ENCODE assay signal across 8 mouse cellular contexts in the genomic region with DNA sequence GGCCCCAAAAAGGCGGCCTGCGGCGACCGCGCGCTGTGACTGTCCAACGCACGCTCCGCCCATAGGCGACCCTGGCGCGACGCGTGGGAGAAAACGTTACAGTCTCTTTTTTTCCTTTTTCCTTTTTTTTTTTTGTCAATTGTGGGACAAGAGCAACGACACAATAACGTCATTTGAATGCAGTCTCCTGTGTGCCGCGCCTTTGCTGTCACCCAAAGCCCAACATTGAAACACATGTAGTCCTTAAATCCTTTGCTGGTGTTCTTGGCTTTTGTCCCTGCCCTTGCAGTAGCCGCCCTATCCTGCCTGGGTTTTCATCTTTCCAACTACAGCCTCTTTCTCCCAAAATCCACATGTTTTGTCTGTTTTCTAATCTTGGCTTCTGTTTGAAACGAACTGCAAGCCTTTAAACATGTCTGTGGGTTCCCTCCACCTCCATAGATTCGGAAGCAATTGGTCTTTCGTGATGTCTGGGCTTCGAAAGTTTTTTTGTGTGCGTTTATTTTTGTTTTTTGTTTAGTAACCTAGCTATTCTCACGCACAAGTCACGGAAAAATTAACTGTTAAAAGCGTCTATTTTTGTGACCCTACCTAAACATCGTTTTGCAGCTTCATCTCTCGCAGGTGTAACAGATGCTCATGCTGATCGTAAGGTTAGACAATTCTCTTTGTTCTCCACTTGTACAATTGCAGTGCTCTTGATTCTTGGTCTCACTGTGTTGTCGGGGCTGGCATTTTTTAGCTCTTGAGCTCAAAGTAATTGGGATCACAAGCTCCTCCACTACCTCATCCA. TPM values are rescaled to one million over a fixed set of nuclear protein-coding genes. Genes with fewer than 3 reads are reported as not detected.
DNase-seq lines count a peak whose midpoint lies in the region; ATAC-seq and TF ChIP-seq lines count a peak whose summit lies in the region.

No protein-coding gene starts in this region.

- peak overlapping the region; percentile 85 for H3K9ac ChIP-seq in heart, embryonic 16.5 days (ENCODE audit: low read length)
- peak overlapping the region; percentile 78 for H3K9ac ChIP-seq in embryonic facial prominence, embryonic 14.5 days (ENCODE audit: low read depth, low read length)
- peak overlapping the region; percentile 79 for H3K9ac ChIP-seq in liver, embryonic 11.5 days (ENCODE audit: low read depth, low read length)
- H3K9ac ChIP-seq in stomach, postnatal 0 days (ENCODE audit: low read length): peak overlapping the region; percentile 72

- H3K9me3 ChIP-seq in heart, embryonic 16.5 days (replicated peaks; ENCODE audit: control insufficient read depth, low read length): no peaks in the 10 kb centered on the region
- no peaks in the 10 kb centered on the region for H3K9me3 ChIP-seq in embryonic facial prominence, embryonic 14.5 days (ENCODE audit: control insufficient read depth, low read length)
- H3K9me3 ChIP-seq in liver, embryonic 11.5 days (ENCODE audit: control insufficient read depth, low read length): no peaks in the 10 kb centered on the region
- no peaks in the 10 kb centered on the region for H3K9me3 ChIP-seq in stomach, postnatal 0 days (ENCODE audit: control insufficient read depth, low read length)

- peak overlapping the region; percentile 72 for H3K4me2 ChIP-seq in heart, embryonic 16.5 days (ENCODE audit: low read depth, low read length)
- peak overlapping the region; percentile 49 for H3K4me2 ChIP-seq in embryonic facial prominence, embryonic 14.5 days (ENCODE audit: low read depth, low read length)
- peak overlapping the region; percentile 72 for H3K4me2 ChIP-seq in liver, embryonic 11.5 days
- peak overlapping the region; percentile 51 for H3K4me2 ChIP-seq in stomach, postnatal 0 days (replicated peaks; ENCODE audit: low read depth)

- no peak for TF ChIP-seq CTCF in stomach, postnatal 0 days (IDR thresholded peaks at IDR 0.05; ENCODE audit: low read depth)

- no peak for ATAC-seq in heart, embryonic 16.5 days (replicated peaks; ENCODE audit: extremely low read depth, insufficient read depth, low FRiP score)
- no peak for ATAC-seq in embryonic facial prominence, embryonic 14.5 days (ENCODE audit: low read depth)
- ATAC-seq in liver, embryonic 11.5 days (replicated peaks; ENCODE audit: low FRiP score): no peak
- no peak for ATAC-seq in stomach, postnatal 0 days (ENCODE audit: low FRiP score, low TSS enrichment)

- intact Hi-C loops in heart, postnatal 14 days (cut with DNase I): loop anchor here (5.0 kb wide), 1 partner anchor 90 kb away; a partner anchor contains a TSS

- H3K4me1 ChIP-seq in heart, embryonic 16.5 days (ENCODE audit: control insufficient read depth, insufficient read depth, low read length): peaks cover 4% of the 10 kb centered on the region
- 0 out of 2 replicates have a peak, but pooled peaks cover 6% of the 10 kb centered on the region for H3K4me1 ChIP-seq in embryonic facial prominence, embryonic 14.5 days (ENCODE audit: control insufficient read depth, insufficient read depth, low read length)
- no peaks in the 10 kb centered on the region for H3K4me1 ChIP-seq in liver, embryonic 11.5 days (replicated peaks; ENCODE audit: control insufficient read depth, insufficient read depth, low read length)
- no peaks in the 10 kb centered on the region for H3K4me1 ChIP-seq in stomach, postnatal 0 days (replicated peaks; ENCODE audit: control insufficient read depth, insufficient read depth)

- 11% methylated on average over 32 of the region's 32 CpGs for WGBS in heart, embryonic 16.5 days
- WGBS in embryonic facial prominence, embryonic 14.5 days: 18% methylated on average over 25 of the region's 32 CpGs
- 10% methylated on average over 32 of the region's 32 CpGs for WGBS in liver, embryonic 11.5 days
- 12% methylated on average over 18 of the region's 32 CpGs for WGBS in stomach, postnatal 0 days

- no peak for DNase-seq in heart, postnatal 14 days
- peak; percentile 11 for DNase-seq in ES-CJ7 (ENCODE audit: low read depth, low spot score)
- no peak for DNase-seq in embryonic facial prominence, embryonic 14.5 days (ENCODE audit: low spot score)
- DNase-seq in liver, embryonic 11.5 days (ENCODE audit: low spot score): no peak
- DNase-seq in stomach, postnatal 0 days (ENCODE audit: low spot score): no peak
- no peak for DNase-seq in layer of hippocampus, postnatal 14 days (ENCODE audit: low spot score in 2 of 2)
- DNase-seq in layer of hippocampus, adult 8-10 months (ENCODE audit: low spot score in 2 of 2): no peak

- peak overlapping the region; percentile 69 for H3K4me3 ChIP-seq in heart, embryonic 16.5 days (ENCODE audit: low read length)
- H3K4me3 ChIP-seq in embryonic facial prominence, embryonic 14.5 days (ENCODE audit: low read depth, low read length): peak overlapping the region; percentile 56
- H3K4me3 ChIP-seq in liver, embryonic 11.5 days (ENCODE audit: low read depth, low read length): peak overlapping the region; percentile 76
- peak overlapping the region; percentile 63 for H3K4me3 ChIP-seq in stomach, postnatal 0 days (ENCODE audit: low read depth, low read length)

- H3K27me3 ChIP-seq in heart, embryonic 16.5 days (ENCODE audit: control insufficient read depth, insufficient read depth, low read length): peaks cover 15% of the 10 kb centered on the region
- peaks cover 7% of the 10 kb centered on the region for H3K27me3 ChIP-seq in embryonic facial prominence, embryonic 14.5 days (replicated peaks; ENCODE audit: control insufficient read depth, insufficient read depth, low read length)
- H3K27me3 ChIP-seq in liver, embryonic 11.5 days (replicated peaks; ENCODE audit: control insufficient read depth, insufficient read depth, low read length): peaks cover 15% of the 10 kb centered on the region
- no peaks in the 10 kb centered on the region for H3K27me3 ChIP-seq in stomach, postnatal 0 days (ENCODE audit: control insufficient read depth, insufficient read depth, low read length)

- no peak for TF ChIP-seq EP300 in stomach, postnatal 0 days (optimal IDR thresholded peaks at IDR 0.05)

- H3K27ac ChIP-seq in heart, embryonic 16.5 days (ENCODE audit: low read length): peak overlapping the region; percentile 97
- H3K27ac ChIP-seq in embryonic facial prominence, embryonic 14.5 days (replicated peaks; ENCODE audit: low read depth, low read length): peak overlapping the region; percentile 96
- peak overlapping the region; percentile 96 for H3K27ac ChIP-seq in liver, embryonic 11.5 days (ENCODE audit: low read depth, low read length)
- peak overlapping the region; percentile 97 for H3K27ac ChIP-seq in stomach, postnatal 0 days (replicated peaks)

- no peaks in the 10 kb centered on the region for H3K36me3 ChIP-seq in heart, embryonic 16.5 days (ENCODE audit: control insufficient read depth, insufficient read depth)
- H3K36me3 ChIP-seq in embryonic facial prominence, embryonic 14.5 days (ENCODE audit: control insufficient read depth, insufficient read depth, low read length): no peaks in the 10 kb centered on the region
- H3K36me3 ChIP-seq in liver, embryonic 11.5 days (ENCODE audit: control insufficient read depth, insufficient read depth, low read length): no peaks in the 10 kb centered on the region
- H3K36me3 ChIP-seq in stomach, postnatal 0 days (ENCODE audit: control insufficient read depth, insufficient read depth, low read length): no peaks in the 10 kb centered on the region

RNA-seq across cellular contexts. Expression of a gene that starts 0.7 kb away (rescaled TPM):
- 13.7 and 14.1 TPM in 2 replicates for polyA plus RNA-seq in heart, embryonic 16.5 days (2015; fragmentation: Nextera tagmentation; extraction: Ambion mirVana)
- 10 to 100 TPM; 28.2 to 32.0 TPM for total RNA-seq in heart, postnatal 14 days (2021)
- 22.2 and 22.4 TPM in 2 replicates for polyA plus RNA-seq in embryonic facial prominence, embryonic 14.5 days (2014; fragmentation: Nextera tagmentation; extraction: Ambion mirVana)
- polyA plus RNA-seq in liver, embryonic 11.5 days (2014; fragmentation: Nextera tagmentation; extraction: Ambion mirVana): 14.6 and 16.6 TPM in 2 replicates
- polyA plus RNA-seq in stomach, postnatal 0 days (2015; fragmentation: Nextera tagmentation; extraction: Ambion mirVana): 6.8 and 7.4 TPM in 2 replicates
- 10 to 100 TPM; 69.0 to 79.3 TPM for total RNA-seq in layer of hippocampus, postnatal 14 days (2021)
- 10 to 100 TPM; 67.2 to 80.7 (median 70.9) TPM for total RNA-seq in layer of hippocampus, adult 8-10 months (2022)
